Mouse (Mus musculus) R1 (cell line): ENCODE measurements around the gene Akap11.

Experiments used
- DNase-seq: peaks from one replicate; pipeline ENCODE4 v3.0.0-alpha.2; 2018; ENCODE audit warnings: low read depth, low spot score

The Akap11 gene

DNA sequence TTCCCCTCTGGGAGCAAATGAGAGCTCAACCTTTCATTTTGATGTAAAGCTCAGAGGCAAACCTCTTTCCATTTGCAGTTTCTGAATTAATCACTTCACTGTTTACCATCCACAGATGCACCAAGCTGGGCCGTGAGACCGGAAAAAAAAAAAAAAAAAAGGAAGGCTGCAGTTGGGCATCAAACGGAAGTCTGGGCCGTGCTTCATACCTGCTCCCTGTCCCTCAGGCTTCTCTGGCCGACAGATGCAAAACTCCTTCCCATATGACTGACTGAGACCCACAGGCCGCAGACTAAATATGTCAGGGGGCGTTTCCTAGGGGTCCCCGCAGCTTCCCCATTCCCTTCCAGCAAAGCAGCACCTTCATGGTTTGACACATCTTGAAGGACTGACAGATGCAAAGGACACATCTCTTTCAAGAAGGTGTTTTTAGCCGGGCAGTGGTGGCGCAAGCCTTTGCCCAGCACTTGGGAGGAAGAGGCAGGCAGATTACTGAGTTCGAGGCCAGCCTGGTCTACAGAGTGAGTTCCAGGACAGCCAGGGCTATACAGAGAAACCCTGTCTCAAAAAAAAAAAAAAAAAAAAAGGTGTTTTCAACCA lies 87.7 kb downstream of the Akap11 start:
- no peak for DNase-seq

GRCm38 (mm10) chr14:78448017-78448416 lies 88.6 kb downstream of the Akap11 start:
- peak; percentile 32 for DNase-seq

GRCm38 (mm10) chr14:78447542-78447941 lies 89.1 kb downstream of the Akap11 start:
- no peak for DNase-seq
